Comparison of ENCODE assay signal across 25 mouse cellular contexts in the genomic region with DNA sequence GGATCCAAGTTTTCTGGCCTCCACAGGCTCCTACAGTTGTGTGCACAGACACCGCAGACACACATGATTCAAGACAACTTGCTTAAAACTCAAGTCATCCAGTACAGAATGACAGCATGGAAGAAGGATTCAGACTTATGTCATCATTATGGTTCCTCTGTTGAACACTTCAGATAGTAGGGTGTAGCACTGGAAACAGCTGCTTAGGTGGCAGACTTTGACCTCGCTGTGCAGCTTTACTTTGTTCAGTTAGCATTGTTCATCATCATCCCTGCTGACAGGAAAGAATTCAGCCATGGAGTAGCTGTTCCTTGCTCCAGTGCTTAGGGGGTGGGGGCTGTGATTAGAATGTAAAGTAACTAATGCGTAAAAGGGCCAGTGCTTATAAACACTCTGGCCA. TPM values are rescaled to one million over a fixed set of nuclear protein-coding genes. Genes with fewer than 3 reads are reported as not detected.
A peak's percentile ranks its signal among the peaks of the same experiment; 100 is the strongest.
DNase-seq lines count a peak whose midpoint lies in the region; ATAC-seq and TF ChIP-seq lines count a peak whose summit lies in the region.
"Had no signal": no experiment of that assay in that cellular context is flagged by ENCODE, and none has a peak within 500 bp of the region (broad histone marks: within the 10 kb centered on the region; RNA-seq: fewer than 3 reads in every experiment).

No protein-coding gene starts in this region.

- H3K9me3 ChIP-seq in kidney, postnatal 0 days (replicated peaks; ENCODE audit: low read length): no peaks in the 10 kb centered on the region
- no peaks in the 10 kb centered on the region for H3K9me3 ChIP-seq in kidney, embryonic 15.5 days (replicated peaks)
- H3K9me3 ChIP-seq in intestine, embryonic 16.5 days (ENCODE audit: control insufficient read depth, low read length): no peaks in the 10 kb centered on the region
- H3K9me3 ChIP-seq: embryonic facial prominence, embryonic 10.5 days; embryonic facial prominence, embryonic 12.5 days; forebrain, embryonic 13.5 days; forebrain, embryonic 15.5 days; G1E had no signal

- DNase-seq in kidney, postnatal 0 days (ENCODE audit: low spot score): no peak
- peak; percentile 49 for DNase-seq in yolk sac, embryonic 10.5 days (ENCODE audit: low spot score)
- no peak for DNase-seq in natural killer cell, adult 2 months (ENCODE audit: low spot score in 2 of 2)
- no peak for DNase-seq in cerebellum, postnatal 4 days (ENCODE audit: low spot score in 2 of 2)
- DNase-seq: adrenal gland, adult 2 months; adrenal gland, postnatal 10 days; adrenal gland, postnatal 25 days; B cell, adult 2 months; cerebellum, adult 11 months; cerebellum, adult 18-20 months; cerebellum, adult 8-10 months; cerebellum, adult 9-11 months; cerebellum, postnatal 14 days; cerebellum, postnatal 36 days; forebrain, postnatal 0 days had no signal

- no peaks in the 10 kb centered on the region for H3K4me1 ChIP-seq in kidney, postnatal 0 days (replicated peaks; ENCODE audit: insufficient read depth, low read length)
- H3K4me1 ChIP-seq in kidney, embryonic 15.5 days: no peaks in the 10 kb centered on the region
- H3K4me1 ChIP-seq in intestine, embryonic 16.5 days (ENCODE audit: control insufficient read depth, insufficient read depth, low read length): no peaks in the 10 kb centered on the region
- H3K4me1 ChIP-seq: embryonic facial prominence, embryonic 10.5 days; embryonic facial prominence, embryonic 12.5 days; forebrain, embryonic 13.5 days; forebrain, embryonic 15.5 days had no signal

- ATAC-seq in kidney, postnatal 0 days (replicated peaks; ENCODE audit: low FRiP score, low read depth): 0 out of 2 replicates have a peak, but pooled peaks have one; percentile 17
- ATAC-seq in kidney, embryonic 15.5 days (replicated peaks; ENCODE audit: low FRiP score): no peak
- ATAC-seq in intestine, embryonic 16.5 days: peak; percentile 65
- ATAC-seq: CD4-positive, CD25-positive, alpha-beta regulatory T cell, adult 4 months; forebrain, embryonic 13.5 days; forebrain, embryonic 15.5 days; forebrain, postnatal 0 days; Patski had no signal

- H3K27me3 ChIP-seq in kidney, postnatal 0 days (ENCODE audit: insufficient read depth, low read length): no peaks in the 10 kb centered on the region
- no peaks in the 10 kb centered on the region for H3K27me3 ChIP-seq in kidney, embryonic 15.5 days
- H3K27me3 ChIP-seq in intestine, embryonic 16.5 days (replicated peaks; ENCODE audit: control insufficient read depth, insufficient read depth, low read length): no peaks in the 10 kb centered on the region
- H3K27me3 ChIP-seq: CH12.LX; embryonic facial prominence, embryonic 12.5 days; forebrain, embryonic 13.5 days; forebrain, embryonic 15.5 days; Patski had no signal

- H3K9ac ChIP-seq in kidney, postnatal 0 days (ENCODE audit: low read depth, low read length): no peak overlapping the region
- H3K9ac ChIP-seq in kidney, embryonic 15.5 days: no peak overlapping the region
- no peak overlapping the region for H3K9ac ChIP-seq in intestine, embryonic 16.5 days (ENCODE audit: low read depth, low read length)
- H3K9ac ChIP-seq: embryonic facial prominence, embryonic 12.5 days; forebrain, embryonic 13.5 days; forebrain, embryonic 15.5 days; forebrain, postnatal 0 days had no signal

- H3K4me3 ChIP-seq in kidney, postnatal 0 days (replicated peaks; ENCODE audit: low read depth, low read length): no peak overlapping the region
- H3K4me3 ChIP-seq in kidney, embryonic 15.5 days (replicated peaks): no peak overlapping the region
- H3K4me3 ChIP-seq in intestine, embryonic 16.5 days (ENCODE audit: low read length): no peak overlapping the region
- H3K4me3 ChIP-seq: embryonic facial prominence, embryonic 10.5 days; embryonic facial prominence, embryonic 12.5 days; forebrain, embryonic 13.5 days; forebrain, embryonic 15.5 days had no signal

- no peak overlapping the region for H3K27ac ChIP-seq in kidney, postnatal 0 days
- H3K27ac ChIP-seq in kidney, embryonic 15.5 days: no peak overlapping the region
- H3K27ac ChIP-seq in intestine, embryonic 16.5 days (ENCODE audit: low read length): no peak overlapping the region
- H3K27ac ChIP-seq: embryonic facial prominence, embryonic 10.5 days; embryonic facial prominence, embryonic 12.5 days; forebrain, embryonic 13.5 days; forebrain, embryonic 15.5 days had no signal

- 92% methylated on average over 3 of the region's 3 CpGs for WGBS in kidney, postnatal 0 days
- 91% methylated on average over 3 of the region's 3 CpGs for WGBS in kidney, embryonic 15.5 days
- 87% methylated on average over 3 of the region's 3 CpGs for WGBS in intestine, embryonic 16.5 days

- H3K4me2 ChIP-seq in kidney, postnatal 0 days (ENCODE audit: low read length): no peak overlapping the region
- H3K4me2 ChIP-seq in kidney, embryonic 15.5 days: no peak overlapping the region
- H3K4me2 ChIP-seq in intestine, embryonic 16.5 days (ENCODE audit: low read depth, low read length): no peak overlapping the region
- H3K4me2 ChIP-seq: embryonic facial prominence, embryonic 12.5 days; forebrain, embryonic 13.5 days; forebrain, embryonic 15.5 days had no signal

- no peak for TF ChIP-seq CTCF in kidney, postnatal 0 days (IDR thresholded peaks at IDR 0.05; ENCODE audit: low read depth)

- H3K36me3 ChIP-seq in kidney, postnatal 0 days (ENCODE audit: insufficient read depth, low read length): peaks cover 43% of the 10 kb centered on the region
- H3K36me3 ChIP-seq in kidney, embryonic 15.5 days: peaks cover 87% of the 10 kb centered on the region
- H3K36me3 ChIP-seq in intestine, embryonic 16.5 days (ENCODE audit: control insufficient read depth, insufficient read depth, low read length): peaks cover 20% of the 10 kb centered on the region

RNA-seq across cellular contexts. Expression of a gene that starts 17.1 kb away (rescaled TPM):
- 0.70 and 0.99 TPM in 2 replicates for polyA plus RNA-seq in kidney, postnatal 0 days (2015; fragmentation: Nextera tagmentation; extraction: Ambion mirVana)
- polyA plus RNA-seq in kidney, embryonic 15.5 days (2015; fragmentation: Nextera tagmentation; extraction: Ambion mirVana): 0.55 and 1.4 TPM in 2 replicates
- polyA plus RNA-seq in intestine, embryonic 16.5 days (2015; fragmentation: Nextera tagmentation; extraction: Ambion mirVana): 0.24 and 0.48 TPM in 2 replicates
- polyA plus RNA-seq: Patski had no signal

RNA-seq across cellular contexts. Expression of a gene that starts 17.7 kb away (rescaled TPM):
- polyA plus RNA-seq in kidney, postnatal 0 days (2015; fragmentation: Nextera tagmentation; extraction: Ambion mirVana): 20.8 and 24.4 TPM in 2 replicates
- 26.7 and 27.9 TPM in 2 replicates for polyA plus RNA-seq in kidney, embryonic 15.5 days (2015; fragmentation: Nextera tagmentation; extraction: Ambion mirVana)
- polyA plus RNA-seq in intestine, embryonic 16.5 days (2015; fragmentation: Nextera tagmentation; extraction: Ambion mirVana): 25.0 and 27.0 TPM in 2 replicates

RNA-seq across cellular contexts. Expression of a gene that starts 22.7 kb away (rescaled TPM):
- polyA plus RNA-seq in kidney, postnatal 0 days (2015; fragmentation: Nextera tagmentation; extraction: Ambion mirVana): 1.4 and 1.8 TPM in 2 replicates
- 2.1 and 2.8 TPM in 2 replicates for polyA plus RNA-seq in kidney, embryonic 15.5 days (2015; fragmentation: Nextera tagmentation; extraction: Ambion mirVana)
- polyA plus RNA-seq in intestine, embryonic 16.5 days (2015; fragmentation: Nextera tagmentation; extraction: Ambion mirVana): 1.6 and 1.9 TPM in 2 replicates

RNA-seq across cellular contexts. Expression of a gene that starts 23.2 kb away (rescaled TPM):
- polyA plus RNA-seq in kidney, postnatal 0 days (2015; fragmentation: Nextera tagmentation; extraction: Ambion mirVana): 4,583 and 4,728 TPM in 2 replicates
- polyA plus RNA-seq in kidney, embryonic 15.5 days (2015; fragmentation: Nextera tagmentation; extraction: Ambion mirVana): 4,779 and 4,974 TPM in 2 replicates
- polyA plus RNA-seq in intestine, embryonic 16.5 days (2015; fragmentation: Nextera tagmentation; extraction: Ambion mirVana): 4,065 and 4,271 TPM in 2 replicates
